Mouse (Mus musculus) megakaryocyte, embryonic 14.5 days (primary cell): Measurements from ENCODE around the gene Xpa. TPM values are rescaled to one million over a fixed set of nuclear protein-coding genes. Genes with fewer than 3 reads are reported as not detected.
A peak's percentile ranks its signal among the peaks of the same experiment; 100 is the strongest.

Experiments
- H3K27me3 ChIP-seq: replicated peaks from 2 replicates; pipeline ENCODE3; 2012; ENCODE audit warnings: inconsistent platforms
- H3K36me3 ChIP-seq: replicated peaks from 2 replicates; pipeline ENCODE3; 2012; ENCODE audit warnings: low read length, inconsistent platforms, mixed read lengths
- H3K4me1 ChIP-seq: 2 replicates; pipeline ENCODE4 v1.6.1; 2012; ENCODE audit warnings: inconsistent platforms
- H3K4me3 ChIP-seq: replicated peaks from 2 replicates; pipeline ENCODE3; 2012; ENCODE audit warnings: moderate library complexity, mild to moderate bottlenecking, inconsistent platforms
- H3K9me3 ChIP-seq: 2 replicates; pipeline ENCODE4 v1.6.1; 2012; ENCODE audit warnings: inconsistent platforms
- FLI1 ChIP-seq: IDR thresholded peaks from 2 replicates; pipeline ENCODE4 v1.6.1; 2012; ENCODE audit warnings: low read length, inconsistent platforms, mixed read lengths
- GATA1 ChIP-seq: IDR thresholded peaks from 3 replicates; pipeline ENCODE4 v1.6.1; 2012; ENCODE audit warnings: mixed read lengths, low read length, inconsistent platforms, borderline replicate concordance
- polyA plus RNA-seq: library from polyadenylated mRNA; stranded (reverse); fragments of >175 nt; gene quantifications from 2 replicates; pipeline ENCODE4 v1.2.3, GENCODE M21; 2012; ENCODE audit warnings: low replicate concordance; ENCODE audit not compliant: insufficient read depth

Xpa gene
- polyA plus RNA-seq, 1 experiment: 44.7 TPM

DNA sequence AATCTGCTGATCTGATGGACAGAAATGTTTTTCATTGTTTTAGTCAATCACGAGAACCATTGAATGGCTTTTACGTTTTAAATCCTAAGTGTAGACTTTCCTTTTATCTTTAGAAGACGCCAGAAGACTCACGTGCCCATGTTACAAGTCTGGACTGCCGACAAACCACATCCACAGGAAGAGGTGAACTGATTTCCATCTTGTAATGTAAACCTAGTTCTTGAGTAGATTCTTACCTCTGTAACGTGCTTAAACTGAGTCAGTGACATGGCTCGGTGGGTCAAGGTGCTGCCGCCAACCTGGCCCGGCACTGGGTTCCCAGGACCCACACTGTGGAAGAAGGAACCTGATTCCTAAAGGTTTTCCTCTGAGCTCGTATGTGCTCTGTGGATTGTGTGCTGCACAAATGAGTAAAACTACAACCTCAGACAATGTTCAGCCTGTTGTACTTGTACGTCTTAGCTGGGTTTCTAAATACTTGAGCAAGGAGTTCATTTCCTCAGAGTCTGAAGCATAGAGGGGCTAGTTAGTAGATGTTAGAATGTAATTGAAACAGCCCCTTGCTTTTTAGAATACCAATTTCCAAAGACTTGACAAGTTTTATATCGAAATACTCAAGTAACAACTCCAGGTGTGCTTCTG is 44.1 kb downstream of the Xpa start:
- H3K4me3 ChIP-seq: no peak overlapping the region
- no peaks in the 10 kb centered on the region for H3K9me3 ChIP-seq
- peaks cover 98% of the 10 kb centered on the region for H3K36me3 ChIP-seq
- no peaks in the 10 kb centered on the region for H3K27me3 ChIP-seq
- TF ChIP-seq FLI1 (no peak), GATA1 (no peak)
- no peaks in the 10 kb centered on the region; the same call in 1 of the 2 replicates for H3K4me1 ChIP-seq

GRCm38 (mm10) chr4:46146881-46147280 is 49.2 kb downstream of the Xpa start:
- no peaks in the 10 kb centered on the region for H3K27me3 ChIP-seq
- H3K4me3 ChIP-seq: no peak overlapping the region
- TF ChIP-seq FLI1 (no peak), GATA1 (no peak)
- peaks cover 87% of the 10 kb centered on the region for H3K36me3 ChIP-seq
- H3K9me3 ChIP-seq: no peaks in the 10 kb centered on the region
- H3K4me1 ChIP-seq: peaks cover 21% of the 10 kb centered on the region

DNA sequence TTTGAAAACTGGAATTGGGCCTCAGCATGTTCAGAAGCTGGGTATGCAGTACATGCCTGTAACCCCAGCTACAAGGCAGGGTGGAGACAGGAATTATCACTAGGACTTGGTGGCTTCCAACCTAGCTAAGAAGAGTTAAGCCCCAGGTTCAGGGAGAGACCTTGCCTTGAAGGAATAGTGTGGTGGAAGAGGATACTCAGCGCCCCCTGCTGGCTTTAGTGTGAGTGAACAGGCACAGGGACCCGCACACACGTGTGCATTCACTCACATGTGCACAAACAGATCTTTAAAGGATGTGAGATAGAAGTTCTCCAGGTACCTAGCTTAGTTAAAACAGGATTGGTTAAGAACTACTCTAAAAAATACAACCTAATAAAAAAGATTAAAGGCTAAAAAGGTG is 51.8 kb downstream of the Xpa start:
- no peaks in the 10 kb centered on the region for H3K27me3 ChIP-seq
- H3K9me3 ChIP-seq: no peaks in the 10 kb centered on the region
- H3K4me3 ChIP-seq: no peak overlapping the region
- TF ChIP-seq GATA1: no peak
- TF ChIP-seq FLI1: no peak
- H3K4me1 ChIP-seq: peaks cover 41% of the 10 kb centered on the region
- peaks cover 61% of the 10 kb centered on the region for H3K36me3 ChIP-seq

DNA sequence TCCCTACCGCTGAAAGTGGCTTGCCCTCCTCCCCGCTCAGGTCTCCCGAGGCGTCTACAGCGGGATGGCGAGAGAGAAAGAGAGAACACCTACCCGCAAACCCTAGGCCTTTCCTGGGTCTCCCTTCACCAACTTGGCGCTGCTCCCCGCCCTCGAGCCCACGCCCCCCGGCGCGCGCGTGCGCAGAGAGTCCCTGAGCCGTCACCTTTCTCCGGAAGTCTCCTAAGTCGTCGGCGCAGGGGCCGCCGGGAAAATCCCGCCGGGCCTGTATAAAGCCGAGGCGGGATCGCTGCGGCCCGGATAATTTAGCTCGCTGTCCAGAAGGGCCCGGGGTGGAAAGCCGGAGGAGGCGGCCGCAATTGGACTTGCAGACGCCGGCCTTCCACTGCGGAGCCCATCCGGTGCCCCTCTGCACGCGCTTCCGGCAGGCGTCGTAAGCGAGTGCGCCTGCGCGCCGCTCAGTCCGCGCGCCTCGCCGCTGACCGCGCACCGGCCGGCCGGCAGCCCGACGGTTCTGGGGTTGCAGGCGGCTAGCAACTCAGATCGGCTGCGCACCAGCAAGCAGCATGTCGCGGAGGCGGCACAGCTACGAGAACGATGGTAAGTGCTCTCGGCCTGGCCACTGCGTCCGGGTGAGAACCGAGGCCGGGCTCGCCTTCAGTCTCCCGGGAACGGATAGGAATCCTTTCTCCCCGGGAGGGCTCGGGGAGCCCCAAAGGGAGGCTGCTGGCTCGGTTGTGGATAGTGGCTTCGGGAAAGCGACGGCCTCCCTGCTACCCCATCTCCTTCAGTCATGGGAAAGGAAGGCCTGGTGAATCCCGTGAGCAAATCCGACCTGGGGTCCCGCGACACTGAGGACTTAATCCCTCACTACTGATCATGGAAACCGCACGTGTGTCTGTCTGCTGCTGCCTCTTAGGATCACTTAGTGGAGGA is 57.6 kb downstream of the Xpa start, which contains the start of the genes Ncbp1 and Tstd2:
TSS of gene Ncbp1 (plus strand) at position 327 of the 936 bp plus-strand sequence.
TSS of gene Tstd2 (minus strand) at position 408 of the 936 bp plus-strand sequence.
- Histone ChIP-seq H3K4me3 (peak within 1 kb of the TSS; percentile 97), H3K4me1 (peaks cover 62% of the 10 kb centered on the region), H3K9me3 (no peaks in the 10 kb centered on the region), H3K27me3 (no peaks in the 10 kb centered on the region), H3K36me3 (peaks cover 39% of the 10 kb centered on the region)
- TF ChIP-seq FLI1 (no peak), GATA1 (no peak)

- H3K27me3 ChIP-seq: no peaks in the 10 kb centered on the region
- no peaks in the 10 kb centered on the region for H3K9me3 ChIP-seq
- peak overlapping the region; percentile 97 for H3K4me3 ChIP-seq
- peaks cover 60% of the 10 kb centered on the region for H3K4me1 ChIP-seq
- H3K36me3 ChIP-seq: peaks cover 43% of the 10 kb centered on the region
- TF ChIP-seq GATA1: no peak
- TF ChIP-seq FLI1: no peak
These were observed 58.4 kb downstream of the Xpa start for GRCm38 (mm10) chr4:46137629-46138286.

DNA sequence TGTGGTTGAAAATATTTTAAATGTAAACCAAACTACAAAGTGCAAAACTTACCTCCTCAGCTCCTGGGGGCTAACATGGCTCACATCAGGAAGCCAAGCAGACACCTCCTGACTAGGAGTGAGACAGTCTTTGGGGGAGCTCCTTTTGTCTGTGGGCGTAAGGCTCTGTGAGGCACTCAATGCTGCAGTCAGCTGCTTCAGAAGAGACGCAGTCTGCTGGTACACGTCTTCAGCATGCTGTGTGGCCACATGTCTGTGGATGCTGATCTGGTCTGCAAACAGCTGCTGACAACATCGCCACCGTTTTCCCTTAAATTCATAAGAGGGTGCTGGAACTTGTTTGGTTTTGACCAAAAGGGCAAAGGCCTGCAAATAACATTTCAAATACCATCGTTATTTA is 64.3 kb downstream of the Xpa start:
- Histone ChIP-seq H3K9me3 (no peaks in the 10 kb centered on the region), H3K4me1 (peaks cover 28% of the 10 kb centered on the region), H3K27me3 (no peaks in the 10 kb centered on the region), H3K4me3 (no peak overlapping the region), H3K36me3 (peaks cover 88% of the 10 kb centered on the region)
- TF ChIP-seq FLI1 (no peak), GATA1 (no peak)

DNA sequence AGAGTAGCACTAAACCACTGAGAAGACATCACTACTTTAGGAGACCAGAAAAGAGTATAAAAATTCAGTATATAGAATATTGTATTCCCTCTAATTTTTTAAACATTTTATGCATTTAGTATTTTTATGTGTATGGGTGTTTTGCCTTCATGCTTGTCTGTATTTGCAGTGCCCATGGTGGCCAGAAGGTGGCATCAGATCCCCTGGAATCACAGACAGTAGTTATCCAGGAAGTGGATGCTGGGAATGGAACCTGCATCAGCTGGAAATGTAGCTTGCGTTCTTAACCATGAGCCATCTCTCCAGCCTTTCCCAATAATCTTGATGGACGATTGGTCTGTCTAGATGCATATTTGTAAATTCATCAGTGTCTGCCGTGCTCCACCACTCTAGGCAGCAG is 65.9 kb downstream of the Xpa start:
- no peaks in the 10 kb centered on the region for H3K9me3 ChIP-seq
- no peak for TF ChIP-seq FLI1
- no peak for TF ChIP-seq GATA1
- no peaks in the 10 kb centered on the region for H3K27me3 ChIP-seq
- H3K4me3 ChIP-seq: no peak overlapping the region
- H3K36me3 ChIP-seq: peaks cover 93% of the 10 kb centered on the region
- H3K4me1 ChIP-seq: peaks cover 14% of the 10 kb centered on the region

DNA sequence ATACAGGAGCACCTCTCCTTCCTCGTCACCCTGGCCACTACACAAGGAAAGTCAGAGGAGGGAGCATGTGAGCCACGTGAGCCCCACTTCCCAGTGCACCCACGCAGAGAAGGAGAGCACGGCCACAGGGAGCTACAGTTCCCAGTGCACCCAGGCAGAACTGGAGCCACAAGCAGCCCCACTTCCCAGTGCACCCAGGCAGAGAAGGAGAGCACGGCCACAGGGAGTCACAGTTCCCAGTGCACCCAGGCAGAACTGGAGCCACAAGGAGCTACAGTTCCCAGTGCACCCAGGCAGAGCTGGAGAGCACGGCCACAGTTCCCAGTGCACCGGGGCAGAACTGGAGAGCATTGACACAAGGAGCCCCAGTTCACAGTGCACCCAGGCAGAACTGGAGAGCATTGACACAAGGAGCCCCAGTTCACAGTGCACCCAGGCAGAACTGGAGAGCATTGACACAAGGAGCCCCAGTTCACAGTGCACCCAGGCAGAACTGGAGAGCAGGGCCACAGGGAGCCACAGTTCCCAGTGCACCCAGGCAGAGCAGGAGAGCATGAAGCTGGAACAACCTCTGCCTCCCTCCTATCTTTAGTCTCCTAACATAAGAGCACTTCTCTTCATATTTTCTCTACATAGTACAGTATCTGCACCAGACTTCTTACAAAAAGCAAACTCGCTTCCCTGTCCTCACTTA is 66.7 kb downstream of the Xpa start:
- H3K36me3 ChIP-seq: peaks cover 93% of the 10 kb centered on the region
- no peaks in the 10 kb centered on the region for H3K9me3 ChIP-seq
- TF ChIP-seq FLI1: no peak
- no peak for TF ChIP-seq GATA1
- no peaks in the 10 kb centered on the region for H3K27me3 ChIP-seq
- peaks cover 16% of the 10 kb centered on the region for H3K4me1 ChIP-seq
- H3K4me3 ChIP-seq: no peak overlapping the region

DNA sequence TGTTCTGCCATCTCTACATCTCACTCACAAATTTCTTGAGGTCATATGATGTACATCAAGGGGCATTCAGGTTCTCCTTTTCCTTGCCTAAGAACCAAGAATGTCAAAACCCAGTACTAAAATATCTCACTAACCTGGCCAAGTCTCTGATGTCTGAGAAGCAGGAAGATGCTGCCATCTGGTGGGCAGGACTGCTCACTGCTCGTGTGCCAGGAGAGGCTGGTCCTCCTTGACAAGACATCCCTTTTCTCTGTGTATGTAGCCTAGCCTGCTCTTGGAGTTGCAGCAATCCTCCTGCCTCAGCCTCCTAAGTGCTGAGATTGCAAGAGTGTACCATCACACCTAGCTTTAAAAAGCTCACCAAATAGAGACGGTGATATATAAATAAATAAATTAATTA is 69.6 kb downstream of the Xpa start:
- TF ChIP-seq GATA1 (no peak), FLI1 (no peak)
- Histone ChIP-seq H3K4me3 (no peak overlapping the region), H3K36me3 (peaks cover 92% of the 10 kb centered on the region), H3K27me3 (no peaks in the 10 kb centered on the region), H3K9me3 (no peaks in the 10 kb centered on the region), H3K4me1 (peaks cover 12% of the 10 kb centered on the region)
